Mouse (Mus musculus): Measurements from ENCODE around the gene Lefty2.

Lefty2 gene

GRCm38 (mm10) chr1:180902915-180903314 lies 10.0 kb downstream of the Lefty2 start:
- 39% methylated on average over 5 of the region's 5 CpGs for WGBS

GRCm38 (mm10) chr1:180903666-180904038 lies 10.7 kb downstream of the Lefty2 start:
- 27% methylated on average over 10 of the region's 10 CpGs for WGBS

DNA sequence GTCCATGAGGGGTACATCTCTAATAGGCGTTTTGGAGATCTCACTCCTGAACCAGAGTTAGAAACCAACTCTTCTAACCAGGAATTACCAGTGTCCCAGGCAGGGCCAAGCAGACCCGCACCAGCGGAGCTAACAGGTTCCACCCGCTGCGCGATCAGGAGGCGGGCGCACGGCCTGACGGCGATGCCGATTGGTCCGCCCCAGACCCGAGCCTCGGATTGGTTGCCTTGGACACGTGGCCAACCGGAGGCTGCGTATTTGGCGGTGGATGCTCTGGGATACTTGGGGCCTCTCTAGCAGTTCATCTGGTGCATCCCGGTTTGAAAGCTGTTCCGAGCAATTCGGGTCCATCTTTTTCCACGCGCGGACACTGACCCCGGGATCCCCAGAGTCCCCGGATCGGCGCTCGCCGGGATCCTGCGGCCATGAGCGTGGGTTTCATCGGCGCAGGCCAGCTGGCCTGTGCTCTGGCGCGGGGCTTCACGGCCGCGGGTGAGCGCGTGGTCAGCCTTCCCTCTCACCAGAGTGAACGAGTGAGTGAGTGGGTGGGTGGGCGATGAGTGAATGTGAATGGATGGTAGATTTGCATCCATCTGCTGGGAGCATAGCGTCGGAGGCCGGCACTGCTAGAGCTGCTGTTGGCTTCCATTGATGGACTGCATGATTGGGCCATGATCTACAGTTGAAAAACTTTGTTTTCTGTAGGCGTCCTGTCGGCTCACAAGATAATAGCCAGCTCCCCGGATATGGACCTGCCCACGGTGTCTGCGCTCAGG lies 11.3 kb downstream of the Lefty2 start, which contains the start of gene Pycr2:
TSS of gene Pycr2 (plus strand) at position 255 of the 776 bp plus-strand sequence.
- WGBS: 1% methylated on average over 52 of the region's 52 CpGs

- under 1% methylated on average over 5 of the region's 5 CpGs for WGBS
These were observed 11.8 kb downstream of the Lefty2 start for GRCm38 (mm10) chr1:180904815-180905080.

DNA sequence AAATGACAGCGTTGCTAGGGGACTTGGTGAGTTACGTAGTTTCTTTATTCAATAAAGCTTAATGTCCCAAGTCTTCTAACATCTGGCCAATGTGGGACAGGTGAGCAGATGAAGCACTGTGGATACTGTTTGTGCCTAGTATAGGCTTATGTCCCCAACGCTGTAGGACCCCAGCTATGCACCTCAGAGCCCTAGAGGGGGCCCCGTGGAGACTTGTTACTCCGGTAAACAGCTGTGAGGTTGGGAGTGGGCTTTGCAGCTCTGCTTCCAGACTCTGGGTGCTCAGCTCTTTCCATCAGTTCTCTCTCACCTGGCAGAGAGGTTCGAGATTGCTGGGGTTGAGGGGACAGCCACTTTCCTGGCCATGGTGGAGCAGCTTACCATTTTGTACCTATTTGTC lies 12.4 kb downstream of the Lefty2 start:
- 49% methylated on average over 6 of the region's 6 CpGs for WGBS

GRCm38 (mm10) chr1:180905876-180906275 lies 13.0 kb downstream of the Lefty2 start:
- WGBS: 95% methylated on average over 17 of the region's 17 CpGs

- WGBS: 94% methylated on average over 24 of the region's 24 CpGs
These were observed 13.7 kb downstream of the Lefty2 start for GRCm38 (mm10) chr1:180906461-180907147.

GRCm38 (mm10) chr1:180911138-180911537 lies 18.2 kb downstream of the Lefty2 start:
- 42% methylated on average over 8 of the region's 8 CpGs for WGBS

GRCm38 (mm10) chr1:180911653-180912287 lies 18.9 kb downstream of the Lefty2 start:
- 58% methylated on average over 20 of the region's 20 CpGs for WGBS

DNA sequence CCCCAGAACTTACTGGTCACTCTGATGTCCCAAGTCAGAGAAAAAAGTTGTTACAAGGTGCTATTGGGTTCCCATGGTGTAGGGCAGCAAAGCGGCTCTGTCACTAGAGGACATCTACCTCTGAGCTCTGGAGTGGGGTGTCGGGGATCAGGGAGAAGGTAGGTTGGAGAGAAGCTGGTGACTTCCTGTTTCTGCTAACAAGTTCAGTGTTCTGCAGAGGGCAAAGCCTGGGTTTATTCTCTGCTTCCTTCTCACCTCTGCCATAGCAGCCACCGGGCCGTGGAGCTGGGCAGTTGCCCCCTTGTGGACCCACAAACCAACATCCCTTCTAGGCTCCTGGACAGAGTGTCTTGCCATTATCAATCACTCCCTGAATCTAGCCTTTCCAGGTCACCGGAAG lies 19.9 kb downstream of the Lefty2 start:
- 89% methylated on average over 5 of the region's 5 CpGs for WGBS

- 69% methylated on average over 4 of the region's 4 CpGs for WGBS
These were observed 20.9 kb downstream of the Lefty2 start for GRCm38 (mm10) chr1:180913797-180914196.

- WGBS: 90% methylated on average over 11 of the region's 11 CpGs
These were observed 23.5 kb downstream of the Lefty2 start for GRCm38 (mm10) chr1:180916425-180916824.

- WGBS: 71% methylated on average over 1 of the region's 1 CpGs
These were observed 24.1 kb downstream of the Lefty2 start for GRCm38 (mm10) chr1:180917053-180917452.

GRCm38 (mm10) chr1:180919686-180920085 lies 26.8 kb downstream of the Lefty2 start:
- WGBS: 46% methylated on average over 8 of the region's 8 CpGs

GRCm38 (mm10) chr1:180922273-180923048 lies 29.6 kb downstream of the Lefty2 start:
- whole genome bisulfite sequencing: 68% methylated on average over 6 of the region's 6 CpGs

GRCm38 (mm10) chr1:180924737-180925136 lies 31.8 kb downstream of the Lefty2 start:
- 75% methylated on average over 2 of the region's 2 CpGs for WGBS

DNA sequence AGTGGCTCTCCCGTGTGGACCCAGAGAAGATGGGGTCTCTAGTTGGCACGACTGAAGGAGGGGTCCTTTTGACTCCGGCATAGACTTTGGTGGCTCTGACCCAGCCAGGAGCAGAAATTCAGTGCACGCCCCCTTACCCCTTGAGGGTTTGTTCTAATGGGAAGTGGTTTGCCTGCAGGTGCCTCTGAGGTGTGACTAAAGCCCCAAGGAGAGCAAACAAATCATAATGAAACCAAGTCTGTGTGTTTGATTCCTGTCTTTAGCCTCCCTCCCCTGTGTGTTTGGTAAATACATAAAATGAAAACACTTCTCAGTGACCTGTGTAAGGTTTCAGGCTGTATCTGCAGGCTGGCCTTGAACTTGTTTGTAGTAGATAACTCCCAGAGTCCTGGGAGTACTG lies 33.4 kb downstream of the Lefty2 start:
- 77% methylated on average over 4 of the region's 4 CpGs for WGBS

DNA sequence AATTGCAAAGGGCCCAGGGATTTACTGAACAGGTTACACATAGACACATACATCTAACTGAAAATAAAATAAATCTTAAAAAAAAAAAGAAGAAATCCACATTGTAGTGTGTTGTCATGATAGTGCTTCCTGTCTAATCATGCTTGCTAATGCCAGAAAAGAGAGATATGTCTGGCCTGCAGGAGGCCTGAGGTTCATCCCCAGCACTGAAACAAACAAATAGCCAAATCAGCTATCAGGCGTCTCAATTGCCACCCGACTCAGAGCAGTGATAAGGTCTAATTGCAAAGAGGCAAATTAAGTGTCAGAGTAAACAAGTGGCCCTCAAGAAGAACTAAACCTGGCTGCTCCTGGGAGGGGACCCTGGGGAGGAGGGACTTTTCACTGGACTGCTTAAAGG lies 36.7 kb downstream of the Lefty2 start:
- WGBS: 85% methylated on average over 2 of the region's 2 CpGs

DNA sequence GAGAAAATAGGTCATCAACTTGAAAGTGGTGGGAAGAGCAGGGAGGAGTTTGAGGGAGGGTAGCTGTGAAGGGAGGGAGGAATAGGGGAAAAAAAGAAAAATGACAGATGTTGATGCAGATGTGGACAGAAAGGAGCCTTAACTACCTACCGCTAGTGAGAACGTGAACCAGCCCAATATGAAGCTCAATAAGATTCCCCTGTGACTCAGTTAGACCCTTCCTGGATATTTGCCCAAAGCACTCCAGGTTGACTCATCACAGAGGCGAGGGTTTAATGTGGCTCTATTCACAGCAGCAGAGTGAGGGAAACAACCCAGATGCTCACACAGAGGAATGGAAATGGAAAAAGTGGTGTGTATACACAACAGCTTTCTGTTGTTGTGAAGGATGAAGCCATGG lies 38.2 kb downstream of the Lefty2 start:
- 66% methylated on average over 3 of the region's 3 CpGs for WGBS

DNA sequence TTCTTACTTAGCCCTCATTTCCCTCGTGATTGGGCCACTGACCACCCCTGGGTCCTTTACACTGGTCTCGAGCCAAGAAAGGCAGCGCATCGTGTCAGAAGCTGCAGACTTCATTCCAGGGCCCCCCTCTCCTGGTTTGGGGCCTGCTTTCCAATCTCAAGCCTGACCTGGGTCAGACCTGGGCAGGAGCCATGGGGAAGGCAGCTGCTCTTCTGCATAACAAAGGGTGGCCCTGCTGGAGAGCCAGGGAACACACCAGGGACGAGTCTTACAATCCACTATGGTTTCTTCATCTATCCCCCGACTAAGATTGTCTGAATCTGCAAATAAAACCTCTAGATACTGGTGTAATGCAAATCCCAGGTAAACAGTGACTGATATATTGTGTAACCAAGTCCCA lies 40.8 kb downstream of the Lefty2 start:
- 68% methylated on average over 6 of the region's 6 CpGs for WGBS

- WGBS: 52% methylated on average over 21 of the region's 21 CpGs
These were observed 41.8 kb downstream of the Lefty2 start, which contains the start of gene Lefty1 for GRCm38 (mm10) chr1:180934467-180935419. Gene Lefty1, plus strand, starts transcription at chr1:180935022.
